Mouse (Mus musculus): ENCODE results near the gene Kcnrg. TPM values are rescaled to one million over a fixed set of nuclear protein-coding genes. Genes with fewer than 3 reads are reported as not detected.
A peak's percentile ranks its signal among the peaks of the same experiment; 100 is the strongest.
"Not testable (repeated sequence)": the region's sequence is repeated elsewhere in the genome, so short reads cannot be mapped to it uniquely, and the experiment has no call there.

The Kcnrg gene
- 1 to 10 TPM in 1 of 26 experiments, under 1 TPM in 13, not detected in 12; 0.33 to 1.2 (median 0.55) TPM for total RNA-seq (2018; cell fraction: chromatin; rRNA removed)
- under 1 TPM in 4 of 26 experiments, not detected in 22; 0.06 to 0.15 (median 0.10) TPM for total RNA-seq (2018; cell fraction: cytosol; rRNA removed)
- total RNA-seq (2018; cell fraction: nucleus; rRNA removed), result 1 to 10 TPM in 1 of 26 experiments, under 1 TPM in 11, not detected in 14; 0.24 to 1.1 (median 0.43) TPM
- polyA plus RNA-seq (2018), result not detected in 3 replicates

- Histone ChIP-seq H3K79me2 (ENCODE audit: inconsistent target) (no peaks in the 10 kb centered on the region), H3K27ac (no peak within 1 kb of the TSS), H3K4me3 (ENCODE audit: inconsistent target) (no peak within 1 kb of the TSS), H3K36me3 (ENCODE audit: inconsistent target) (no peaks in the 10 kb centered on the region)
- 96% methylated on average over 3 of the region's 3 CpGs for WGBS (ENCODE audit: missing documents)
Observed at GRCm38 (mm10) chr14:61607157-61607556, at the start of gene Kcnrg. TSS of gene Kcnrg (plus strand) at chr14:61607457.

GRCm38 (mm10) chr14:61558901-61559300 is 48.4 kb upstream of the Kcnrg start:
- Histone ChIP-seq H3K27ac (no peak overlapping the region), H3K4me3 (ENCODE audit: inconsistent target) (no peak overlapping the region), H3K79me2 (ENCODE audit: inconsistent target) (peaks cover 24% of the 10 kb centered on the region), H3K36me3 (ENCODE audit: inconsistent target) (no peaks in the 10 kb centered on the region)
- 96% methylated on average over 6 of the region's 6 CpGs for WGBS (ENCODE audit: missing documents)

GRCm38 (mm10) chr14:61559856-61560255 is 47.4 kb upstream of the Kcnrg start:
- no peaks in the 10 kb centered on the region for H3K36me3 ChIP-seq (ENCODE audit: inconsistent target)
- H3K4me3 ChIP-seq (ENCODE audit: inconsistent target), result no peak overlapping the region
- 91% methylated on average over 3 of the region's 3 CpGs for WGBS (ENCODE audit: missing documents)
- H3K79me2 ChIP-seq (ENCODE audit: inconsistent target), result peaks cover 15% of the 10 kb centered on the region
- no peak overlapping the region for H3K27ac ChIP-seq

- H3K4me3 ChIP-seq (ENCODE audit: inconsistent target); H3K27ac ChIP-seq; H3K36me3 ChIP-seq (ENCODE audit: inconsistent target); H3K79me2 ChIP-seq (ENCODE audit: inconsistent target): not testable (repeated sequence)
- WGBS (ENCODE audit: missing documents), result 85% methylated on average over 4 of the region's 4 CpGs
Observed at GRCm38 (mm10) chr14:61566211-61566610, 41.0 kb upstream of the Kcnrg start.

- 64% methylated on average over 2 of the region's 2 CpGs for WGBS (ENCODE audit: missing documents)
- no peaks in the 10 kb centered on the region for H3K36me3 ChIP-seq (ENCODE audit: inconsistent target)
- H3K79me2 ChIP-seq (ENCODE audit: inconsistent target), result no peaks in the 10 kb centered on the region
- no peak overlapping the region for H3K27ac ChIP-seq
- no peak overlapping the region for H3K4me3 ChIP-seq (ENCODE audit: inconsistent target)
Observed at GRCm38 (mm10) chr14:61569344-61569743, 37.9 kb upstream of the Kcnrg start.

GRCm38 (mm10) chr14:61571366-61571765 is 35.9 kb upstream of the Kcnrg start:
- H3K79me2 ChIP-seq (ENCODE audit: inconsistent target), result no peaks in the 10 kb centered on the region
- H3K36me3 ChIP-seq (ENCODE audit: inconsistent target), result no peaks in the 10 kb centered on the region
- no peak overlapping the region for H3K27ac ChIP-seq
- WGBS (ENCODE audit: missing documents), result 17% methylated on average over 4 of the region's 4 CpGs
- H3K4me3 ChIP-seq (ENCODE audit: inconsistent target), result no peak overlapping the region

- Histone ChIP-seq H3K27ac (no peak overlapping the region), H3K4me3 (ENCODE audit: inconsistent target) (no peak overlapping the region), H3K79me2 (ENCODE audit: inconsistent target) (no peaks in the 10 kb centered on the region), H3K36me3 (ENCODE audit: inconsistent target) (no peaks in the 10 kb centered on the region)
- 93% methylated on average over 2 of the region's 2 CpGs for WGBS (ENCODE audit: missing documents)
Observed at GRCm38 (mm10) chr14:61572131-61572530, 35.1 kb upstream of the Kcnrg start.

GRCm38 (mm10) chr14:61575066-61575465 is 32.2 kb upstream of the Kcnrg start:
- no peaks in the 10 kb centered on the region for H3K79me2 ChIP-seq (ENCODE audit: inconsistent target)
- 91% methylated on average over 10 of the region's 10 CpGs for WGBS (ENCODE audit: missing documents)
- H3K27ac ChIP-seq, result no peak overlapping the region
- H3K4me3 ChIP-seq (ENCODE audit: inconsistent target), result no peak overlapping the region
- no peaks in the 10 kb centered on the region for H3K36me3 ChIP-seq (ENCODE audit: inconsistent target)

- no peaks in the 10 kb centered on the region for H3K36me3 ChIP-seq (ENCODE audit: inconsistent target)
- no peak overlapping the region for H3K4me3 ChIP-seq (ENCODE audit: inconsistent target)
- H3K79me2 ChIP-seq (ENCODE audit: inconsistent target), result no peaks in the 10 kb centered on the region
- 91% methylated on average over 8 of the region's 8 CpGs for WGBS (ENCODE audit: missing documents)
- H3K27ac ChIP-seq, result no peak overlapping the region
Observed at GRCm38 (mm10) chr14:61575941-61576340, 31.3 kb upstream of the Kcnrg start.

GRCm38 (mm10) chr14:61589288-61590065 is 17.8 kb upstream of the Kcnrg start:
- Histone ChIP-seq H3K4me3 (ENCODE audit: inconsistent target) (no peak overlapping the region), H3K36me3 (ENCODE audit: inconsistent target) (no peaks in the 10 kb centered on the region), H3K27ac (no peak overlapping the region), H3K79me2 (ENCODE audit: inconsistent target) (no peaks in the 10 kb centered on the region)
- 16% methylated on average over 4 of the region's 4 CpGs for WGBS (ENCODE audit: missing documents)

GRCm38 (mm10) chr14:61596719-61597426 is 10.4 kb upstream of the Kcnrg start:
- Histone ChIP-seq H3K4me3 (ENCODE audit: inconsistent target) (no peak overlapping the region), H3K36me3 (ENCODE audit: inconsistent target) (no peaks in the 10 kb centered on the region), H3K27ac (no peak overlapping the region), H3K79me2 (ENCODE audit: inconsistent target) (no peaks in the 10 kb centered on the region; the same call in 1 of the 2 replicates)
- 62% methylated on average over 9 of the region's 9 CpGs for WGBS (ENCODE audit: missing documents)

- Histone ChIP-seq H3K36me3 (ENCODE audit: inconsistent target) (no peaks in the 10 kb centered on the region), H3K79me2 (ENCODE audit: inconsistent target) (no peaks in the 10 kb centered on the region; the same call in 1 of the 2 replicates), H3K27ac (no peak within 1 kb of the TSS), H3K4me3 (ENCODE audit: inconsistent target) (peak within 1 kb of the TSS; percentile 37)
- WGBS (ENCODE audit: missing documents), result 71% methylated on average over 5 of the region's 5 CpGs
Observed at GRCm38 (mm10) chr14:61597968-61598367, 9.3 kb upstream of the Kcnrg start, which contains the start of gene Trim13. TSS of gene Trim13 (plus strand) at chr14:61598247.

GRCm38 (mm10) chr14:61599057-61599806 is 8.0 kb upstream of the Kcnrg start:
- WGBS (ENCODE audit: missing documents), result 4% methylated on average over 40 of the region's 44 CpGs
- no peak overlapping the region for H3K27ac ChIP-seq
- H3K79me2 ChIP-seq (ENCODE audit: inconsistent target), result no peaks in the 10 kb centered on the region; the same call in 1 of the 2 replicates
- peak overlapping the region; percentile 42 for H3K4me3 ChIP-seq (ENCODE audit: inconsistent target)
- H3K36me3 ChIP-seq (ENCODE audit: inconsistent target), result no peaks in the 10 kb centered on the region

GRCm38 (mm10) chr14:61601348-61601747 is 5.9 kb upstream of the Kcnrg start:
- no peaks in the 10 kb centered on the region; the same call in 1 of the 2 replicates for H3K79me2 ChIP-seq (ENCODE audit: inconsistent target)
- 77% methylated on average over 8 of the region's 9 CpGs for WGBS (ENCODE audit: missing documents)
- no peaks in the 10 kb centered on the region for H3K36me3 ChIP-seq (ENCODE audit: inconsistent target)
- H3K4me3 ChIP-seq (ENCODE audit: inconsistent target), result no peak overlapping the region
- no peak overlapping the region for H3K27ac ChIP-seq

Data from macrophage (primary cell).